Mouse (Mus musculus): ENCODE measurements around the gene Fyn. TPM values are rescaled to one million over a fixed set of nuclear protein-coding genes. Genes with fewer than 3 reads are reported as not detected.
A peak's percentile ranks its signal among the peaks of the same experiment; 100 is the strongest.

Gene Fyn
- polyA plus RNA-seq, 1 experiment from 2014 or later = 85.0 TPM

GRCm38 (mm10) chr10:39521861-39522391 is 153.3 kb downstream of the Fyn start:
- no peak for ATAC-seq

GRCm38 (mm10) chr10:39522857-39523614 is 154.4 kb downstream of the Fyn start:
- no peak overlapping the region for H3K27ac ChIP-seq (ENCODE audit: low read depth, low read length)

More at GRCm38 (mm10) chr10:39521861-39522391, 153.3 kb downstream of the Fyn start:
- no peak overlapping the region for H3K4me2 ChIP-seq (ENCODE audit: low read length)
- WGBS = 85% methylated on average over 5 of the region's 5 CpGs
- no peak overlapping the region for H3K4me3 ChIP-seq (ENCODE audit: low read depth, low read length)
- peaks cover 19% of the 10 kb centered on the region; the same call in 1 of the 2 replicates for H3K4me1 ChIP-seq (ENCODE audit: control insufficient read depth, insufficient read depth, low read length)
- peaks cover 29% of the 10 kb centered on the region for H3K36me3 ChIP-seq (ENCODE audit: control insufficient read depth, insufficient read depth, low read length)
- no peak for DNase-seq (ENCODE audit: low spot score)
- no peak overlapping the region for H3K9ac ChIP-seq (ENCODE audit: low read length)
- no peaks in the 10 kb centered on the region for H3K9me3 ChIP-seq (replicated peaks; ENCODE audit: control insufficient read depth, low read length)
- H3K27ac ChIP-seq (ENCODE audit: low read depth, low read length) = no peak overlapping the region
- H3K27me3 ChIP-seq (replicated peaks; ENCODE audit: control insufficient read depth, insufficient read depth, low read length) = no peaks in the 10 kb centered on the region

GRCm38 (mm10) chr10:39524355-39524754 is 155.7 kb downstream of the Fyn start:
- no peak overlapping the region for H3K4me3 ChIP-seq (ENCODE audit: low read depth, low read length)
- WGBS = 69% methylated on average over 8 of the region's 8 CpGs
- ATAC-seq = no peak
- H3K27me3 ChIP-seq (replicated peaks; ENCODE audit: control insufficient read depth, insufficient read depth, low read length) = no peaks in the 10 kb centered on the region
- no peak overlapping the region for H3K9ac ChIP-seq (ENCODE audit: low read length)
- H3K9me3 ChIP-seq (replicated peaks; ENCODE audit: control insufficient read depth, low read length) = no peaks in the 10 kb centered on the region
- H3K4me1 ChIP-seq (ENCODE audit: control insufficient read depth, insufficient read depth, low read length) = peaks cover 11% of the 10 kb centered on the region; the same call in 1 of the 2 replicates
- H3K27ac ChIP-seq (ENCODE audit: low read depth, low read length) = 0 out of 2 replicates have a peak overlapping the region, but pooled peaks have one; percentile 30
- peaks cover 41% of the 10 kb centered on the region for H3K36me3 ChIP-seq (ENCODE audit: control insufficient read depth, insufficient read depth, low read length)
- H3K4me2 ChIP-seq (ENCODE audit: low read length) = no peak overlapping the region
- no peak for DNase-seq (ENCODE audit: low spot score)

More at GRCm38 (mm10) chr10:39522857-39523614, 154.4 kb downstream of the Fyn start:
- H3K4me3 ChIP-seq (ENCODE audit: low read depth, low read length) = no peak overlapping the region
- 64% methylated on average over 11 of the region's 11 CpGs for WGBS
- ATAC-seq = no peak
- DNase-seq (ENCODE audit: low spot score) = no peak
- peaks cover 14% of the 10 kb centered on the region; the same call in 1 of the 2 replicates for H3K4me1 ChIP-seq (ENCODE audit: control insufficient read depth, insufficient read depth, low read length)
- no peak overlapping the region for H3K4me2 ChIP-seq (ENCODE audit: low read length)
- no peaks in the 10 kb centered on the region for H3K9me3 ChIP-seq (replicated peaks; ENCODE audit: control insufficient read depth, low read length)
- H3K36me3 ChIP-seq (ENCODE audit: control insufficient read depth, insufficient read depth, low read length) = peaks cover 35% of the 10 kb centered on the region
- no peaks in the 10 kb centered on the region for H3K27me3 ChIP-seq (replicated peaks; ENCODE audit: control insufficient read depth, insufficient read depth, low read length)
- H3K9ac ChIP-seq (ENCODE audit: low read length) = no peak overlapping the region

DNA sequence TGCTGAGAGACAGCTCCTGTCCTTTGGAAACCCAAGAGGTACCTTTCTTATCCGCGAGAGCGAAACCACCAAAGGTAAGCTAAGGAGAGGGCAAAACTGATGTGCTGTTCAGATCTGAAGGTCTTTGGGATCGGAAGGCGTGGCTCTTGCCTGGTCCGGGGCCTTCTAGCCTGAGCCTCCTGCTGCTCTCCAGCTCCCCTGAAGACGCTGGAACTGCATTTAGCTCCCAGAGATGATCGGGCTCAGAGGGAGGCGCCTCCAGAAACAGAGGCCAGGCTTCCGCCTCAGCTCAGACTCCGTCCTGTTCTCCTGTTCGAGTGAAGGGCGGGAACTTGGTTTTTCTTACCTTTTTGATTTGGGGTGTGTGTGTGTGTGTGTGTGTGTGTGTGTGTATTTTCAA is 156.8 kb downstream of the Fyn start:
- peaks cover 50% of the 10 kb centered on the region for H3K36me3 ChIP-seq (ENCODE audit: control insufficient read depth, insufficient read depth, low read length)
- no peak overlapping the region for H3K27ac ChIP-seq (ENCODE audit: low read depth, low read length)
- no peaks in the 10 kb centered on the region for H3K27me3 ChIP-seq (replicated peaks; ENCODE audit: control insufficient read depth, insufficient read depth, low read length)
- no peak overlapping the region for H3K9ac ChIP-seq (ENCODE audit: low read length)
- DNase-seq (ENCODE audit: low spot score) (no peak), ATAC-seq (no peak)
- no peak overlapping the region for H3K4me2 ChIP-seq (ENCODE audit: low read length)
- no peaks in the 10 kb centered on the region for H3K9me3 ChIP-seq (replicated peaks; ENCODE audit: control insufficient read depth, low read length)
- 0 out of 2 replicates have a peak, but pooled peaks cover 5% of the 10 kb centered on the region for H3K4me1 ChIP-seq (ENCODE audit: control insufficient read depth, insufficient read depth, low read length)
- 83% methylated on average over 13 of the region's 13 CpGs for WGBS
- no peak overlapping the region for H3K4me3 ChIP-seq (ENCODE audit: low read depth, low read length)

DNA sequence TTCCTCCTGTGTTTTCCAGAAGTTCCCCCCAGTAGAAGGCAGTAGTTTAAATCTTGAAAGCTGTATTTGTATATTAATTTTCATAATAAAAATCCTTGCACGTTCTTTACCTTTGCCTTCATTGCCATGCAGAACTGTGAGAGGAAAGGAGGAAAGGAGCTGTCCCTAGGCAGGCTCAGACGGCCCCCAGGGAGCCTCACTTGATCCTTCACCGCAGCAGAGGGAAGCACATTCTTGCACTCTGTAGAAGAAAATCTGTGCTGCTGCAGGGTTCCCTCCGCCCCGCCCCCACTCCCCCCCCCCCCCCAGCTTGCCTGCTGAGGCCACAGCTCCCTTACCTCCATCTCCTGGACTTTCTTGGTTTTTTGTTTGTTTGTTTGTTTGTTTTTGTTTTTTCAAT is 158.5 kb downstream of the Fyn start:
- ATAC-seq (no peak), DNase-seq (ENCODE audit: low spot score) (no peak)
- Histone ChIP-seq H3K4me1 (ENCODE audit: control insufficient read depth, insufficient read depth, low read length) (peaks cover 3% of the 10 kb centered on the region; the same call in 1 of the 2 replicates), H3K4me3 (ENCODE audit: low read depth, low read length) (no peak overlapping the region), H3K9ac (ENCODE audit: low read length) (no peak overlapping the region), H3K27ac (ENCODE audit: low read depth, low read length) (no peak overlapping the region), H3K9me3 (replicated peaks; ENCODE audit: control insufficient read depth, low read length) (no peaks in the 10 kb centered on the region), H3K27me3 (replicated peaks; ENCODE audit: control insufficient read depth, insufficient read depth, low read length) (no peaks in the 10 kb centered on the region), H3K4me2 (ENCODE audit: low read length) (no peak overlapping the region), H3K36me3 (ENCODE audit: control insufficient read depth, insufficient read depth, low read length) (peaks cover 53% of the 10 kb centered on the region)
- WGBS = 33% methylated on average over 5 of the region's 5 CpGs

GRCm38 (mm10) chr10:39529179-39529578 is 160.5 kb downstream of the Fyn start:
- 81% methylated on average over 14 of the region's 14 CpGs for WGBS
- Histone ChIP-seq H3K27ac (ENCODE audit: low read depth, low read length) (no peak overlapping the region), H3K9me3 (replicated peaks; ENCODE audit: control insufficient read depth, low read length) (no peaks in the 10 kb centered on the region), H3K9ac (ENCODE audit: low read length) (no peak overlapping the region), H3K4me2 (ENCODE audit: low read length) (no peak overlapping the region), H3K27me3 (replicated peaks; ENCODE audit: control insufficient read depth, insufficient read depth, low read length) (no peaks in the 10 kb centered on the region), H3K36me3 (ENCODE audit: control insufficient read depth, insufficient read depth, low read length) (peaks cover 64% of the 10 kb centered on the region), H3K4me3 (ENCODE audit: low read depth, low read length) (no peak overlapping the region), H3K4me1 (ENCODE audit: control insufficient read depth, insufficient read depth, low read length) (no peaks in the 10 kb centered on the region; the same call in 1 of the 2 replicates)
- DNase-seq (ENCODE audit: low spot score) (no peak), ATAC-seq (no peak)

DNA sequence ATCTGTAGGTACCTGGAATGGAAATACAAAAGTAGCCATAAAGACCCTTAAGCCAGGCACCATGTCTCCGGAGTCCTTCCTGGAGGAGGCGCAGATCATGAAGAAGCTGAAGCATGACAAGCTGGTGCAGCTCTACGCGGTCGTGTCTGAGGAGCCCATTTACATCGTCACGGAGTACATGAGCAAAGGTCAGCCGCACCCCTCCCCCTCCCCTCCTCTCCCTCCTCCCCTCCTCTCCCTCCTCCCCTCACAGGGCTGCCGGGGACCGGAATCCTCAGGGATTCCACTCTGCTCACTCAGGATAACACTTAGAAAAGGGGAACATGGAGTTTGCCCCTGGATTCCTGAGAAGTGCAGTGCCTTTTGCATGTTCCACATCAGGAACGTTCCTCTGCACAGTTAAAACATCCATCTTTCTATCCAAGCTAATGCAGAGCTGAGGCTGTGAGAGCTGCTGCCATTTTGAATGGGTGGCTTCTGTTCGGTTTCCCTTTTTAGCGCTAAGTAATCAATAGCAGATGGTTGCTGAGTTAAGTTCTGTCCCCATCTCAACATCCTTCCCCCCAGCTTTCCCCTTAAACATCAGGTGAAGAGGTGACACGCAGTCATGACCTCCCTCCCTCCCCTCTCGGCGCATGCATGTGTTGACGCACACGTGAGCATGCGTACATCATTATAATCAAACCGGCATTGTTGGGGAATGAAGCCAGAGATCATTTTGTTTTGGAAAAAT is 163.5 kb downstream of the Fyn start:
- Histone ChIP-seq H3K36me3 (ENCODE audit: control insufficient read depth, insufficient read depth, low read length) (peaks cover 65% of the 10 kb centered on the region), H3K4me2 (ENCODE audit: low read length) (no peak overlapping the region), H3K4me1 (ENCODE audit: control insufficient read depth, insufficient read depth, low read length) (peaks cover 5% of the 10 kb centered on the region; the same call in 1 of the 2 replicates), H3K27ac (ENCODE audit: low read depth, low read length) (no peak overlapping the region), H3K9ac (ENCODE audit: low read length) (no peak overlapping the region), H3K4me3 (ENCODE audit: low read depth, low read length) (no peak overlapping the region), H3K27me3 (replicated peaks; ENCODE audit: control insufficient read depth, insufficient read depth, low read length) (no peaks in the 10 kb centered on the region), H3K9me3 (replicated peaks; ENCODE audit: control insufficient read depth, low read length) (no peaks in the 10 kb centered on the region)
- ATAC-seq = no peak
- 80% methylated on average over 20 of the region's 20 CpGs for WGBS
- no peak for DNase-seq (ENCODE audit: low spot score)

DNA sequence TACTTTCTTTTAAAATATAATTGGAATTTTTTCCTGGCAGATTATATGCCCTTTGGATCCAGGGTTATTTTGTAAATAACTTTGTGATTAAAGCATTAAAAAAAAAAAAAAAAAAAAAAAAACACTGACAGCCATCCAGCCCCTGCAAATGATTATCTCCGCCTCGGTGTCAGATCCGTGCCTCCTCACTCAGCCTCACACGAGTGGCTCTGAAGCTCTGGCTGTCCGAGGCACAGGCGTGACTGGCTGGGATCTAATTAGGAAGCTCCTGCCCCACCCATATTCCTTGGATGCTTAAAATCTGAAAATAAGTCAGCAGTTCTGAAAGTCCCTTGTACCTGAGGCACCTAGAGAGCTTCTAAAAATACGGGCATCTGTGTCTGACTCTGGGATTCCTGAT is 164.2 kb downstream of the Fyn start:
- Histone ChIP-seq H3K4me1 (ENCODE audit: control insufficient read depth, insufficient read depth, low read length) (peaks cover 5% of the 10 kb centered on the region; the same call in 1 of the 2 replicates), H3K9me3 (replicated peaks; ENCODE audit: control insufficient read depth, low read length) (no peaks in the 10 kb centered on the region), H3K27ac (ENCODE audit: low read depth, low read length) (no peak overlapping the region), H3K36me3 (ENCODE audit: control insufficient read depth, insufficient read depth, low read length) (peaks cover 61% of the 10 kb centered on the region), H3K27me3 (replicated peaks; ENCODE audit: control insufficient read depth, insufficient read depth, low read length) (no peaks in the 10 kb centered on the region), H3K4me3 (ENCODE audit: low read depth, low read length) (no peak overlapping the region), H3K9ac (ENCODE audit: low read length) (no peak overlapping the region), H3K4me2 (ENCODE audit: low read length) (no peak overlapping the region)
- 73% methylated on average over 7 of the region's 7 CpGs for WGBS
- no peak for ATAC-seq
- no peak for DNase-seq (ENCODE audit: low spot score)
